Mouse (Mus musculus) monocyte, adult 5-6 weeks (primary cell): ENCODE measurements around the gene Krtap13. TPM values are rescaled to one million over a fixed set of nuclear protein-coding genes. Genes with fewer than 3 reads are reported as not detected.
"Not testable (repeated sequence)": the region's sequence is repeated elsewhere in the genome, so short reads cannot be mapped to it uniquely, and the experiment has no call there.

Experiments
- ATAC-seq: fragments of 153-309, 156-312 bp; replicated peaks from 2 replicates; pipeline ENCODE4 v1.8.0; 2017; ENCODE audit warnings: mild to moderate bottlenecking; ENCODE audit not compliant: low TSS enrichment, insufficient number of reproducible peaks, severe bottlenecking, poor library complexity, low FRiP score
- total RNA-seq: library from RNA; stranded (forward); fragments of 200-1000, 200-491, 200-594 nt; gene quantifications from 3 replicates; pipeline ENCODE4 v1.2.3, GENCODE M21; 2017

The Krtap13 gene
- not detected in 3 replicates for total RNA-seq

GRCm38 (mm10) chr16:88751535-88751934, at the start of gene Krtap13:
TSS of gene Krtap13 (minus strand) at chr16:88751635.
- ATAC-seq, result not testable (repeated sequence)

- peak; percentile 31; the same call in 1 of the 2 replicates for ATAC-seq
Observed at GRCm38 (mm10) chr16:88786786-88787185, 35.4 kb upstream of the Krtap13 start.

GRCm38 (mm10) chr16:88777596-88777995, 26.2 kb upstream of the Krtap13 start, which contains the start of gene Gm5965:
TSS of gene Gm5965 (plus strand) at chr16:88777896.
- ATAC-seq, result no peak

GRCm38 (mm10) chr16:88774106-88774505, 22.7 kb upstream of the Krtap13 start, which contains the start of gene 2310057N15Rik:
TSS of gene 2310057N15Rik (minus strand) at chr16:88774206.
- no peak for ATAC-seq

- ATAC-seq, result not testable (repeated sequence)
Observed at GRCm38 (mm10) chr16:88758547-88758946, 7.1 kb upstream of the Krtap13 start, which contains the start of gene 2310034C09Rik. TSS of gene 2310034C09Rik (plus strand) at chr16:88758847.

- ATAC-seq, result no peak
Observed at GRCm38 (mm10) chr16:88747943-88748342, 3.5 kb downstream of the Krtap13 start.

- no peak for ATAC-seq
Observed at GRCm38 (mm10) chr16:88744750-88745340, 6.6 kb downstream of the Krtap13 start.

- ATAC-seq, result no peak
Observed at GRCm38 (mm10) chr16:88735391-88735790, 16.0 kb downstream of the Krtap13 start.

- no peak for ATAC-seq
Observed at GRCm38 (mm10) chr16:88728812-88729275, 22.6 kb downstream of the Krtap13 start, which contains the start of gene Krtap13-1. TSS of gene Krtap13-1 (plus strand) at chr16:88728862.

GRCm38 (mm10) chr16:88720031-88720430, 31.4 kb downstream of the Krtap13 start:
- no peak for ATAC-seq

GRCm38 (mm10) chr16:88716549-88716948, 34.9 kb downstream of the Krtap13 start:
- no peak for ATAC-seq

GRCm38 (mm10) chr16:88711245-88711644, 40.2 kb downstream of the Krtap13 start:
- ATAC-seq, result no peak

GRCm38 (mm10) chr16:88710757-88711156, 40.7 kb downstream of the Krtap13 start:
- no peak for ATAC-seq

GRCm38 (mm10) chr16:88707496-88708012, 43.9 kb downstream of the Krtap13 start, which contains the start of gene 2310061N02Rik:
TSS of gene 2310061N02Rik (minus strand) at chr16:88707962.
- no peak for ATAC-seq

GRCm38 (mm10) chr16:88701072-88701864, 50.2 kb downstream of the Krtap13 start:
- no peak for ATAC-seq

Other genes starting within 250 kb of the Krtap13 start
- gene Cldn17, start 244.7 kb downstream of the Krtap13 start, total RNA-seq, result not detected in 3 replicates
- gene Cldn8, start 188.5 kb downstream of the Krtap13 start, total RNA-seq, result not detected in 3 replicates
- gene Krtap24-1, start 139.4 kb downstream of the Krtap13 start, total RNA-seq, result not detected in 3 replicates
- not detected in 3 replicates for gene 2310079G19Rik, start 124.0 kb downstream of the Krtap13 start, total RNA-seq
- not detected in 3 replicates for gene Krtap26-1, start 103.8 kb downstream of the Krtap13 start, total RNA-seq
- gene Krtap27-1, start 80.0 kb downstream of the Krtap13 start, total RNA-seq, result not detected in 3 replicates
- gene 2310061N02Rik, start 43.7 kb downstream of the Krtap13 start, total RNA-seq, result not detected in 3 replicates
- not detected in 3 replicates for gene Krtap13-1, start 22.8 kb downstream of the Krtap13 start, total RNA-seq
- gene 2310034C09Rik, start 7.2 kb upstream of the Krtap13 start, total RNA-seq, result not detected in 3 replicates
- gene 2310057N15Rik, start 22.6 kb upstream of the Krtap13 start, total RNA-seq, result not detected in 3 replicates
- gene Gm5965, start 26.3 kb upstream of the Krtap13 start, total RNA-seq, result not detected in 3 replicates
- gene Gm20741, start 60.6 kb upstream of the Krtap13 start, total RNA-seq, result not detected in 3 replicates
- not detected in 3 replicates for gene Krtap15, start 68.6 kb upstream of the Krtap13 start, total RNA-seq
- not detected in 3 replicates for gene Krtap14, start 74.5 kb upstream of the Krtap13 start, total RNA-seq
- not detected in 3 replicates for gene Krtap19-1, start 117.8 kb upstream of the Krtap13 start, total RNA-seq
- gene Krtap19-2, start 122.6 kb upstream of the Krtap13 start, total RNA-seq, result not detected in 3 replicates
- gene Krtap19-3, start 126.4 kb upstream of the Krtap13 start, total RNA-seq, result not detected in 3 replicates
- not detected in 3 replicates for gene Krtap19-4, start 133.5 kb upstream of the Krtap13 start, total RNA-seq
- gene Krtap19-5, start 144.8 kb upstream of the Krtap13 start, total RNA-seq, result not detected in 3 replicates
- gene Krtap19-9b, start 180.6 kb upstream of the Krtap13 start, total RNA-seq, result not detected in 3 replicates
- gene Krtap16-3, start 211.2 kb upstream of the Krtap13 start, total RNA-seq, result not detected in 3 replicates